Mouse (Mus musculus): ENCODE results near the gene Srgap2.

Srgap2 gene

GRCm38 (mm10) chr1:131236077-131236476 lies 291.1 kb downstream of the Srgap2 start:
- DNase-seq, result no peak

All from right cerebral cortex, postnatal 4 days (tissue).